Mouse (Mus musculus): ENCODE results near the gene Myo3b.

Myo3b gene

DNA sequence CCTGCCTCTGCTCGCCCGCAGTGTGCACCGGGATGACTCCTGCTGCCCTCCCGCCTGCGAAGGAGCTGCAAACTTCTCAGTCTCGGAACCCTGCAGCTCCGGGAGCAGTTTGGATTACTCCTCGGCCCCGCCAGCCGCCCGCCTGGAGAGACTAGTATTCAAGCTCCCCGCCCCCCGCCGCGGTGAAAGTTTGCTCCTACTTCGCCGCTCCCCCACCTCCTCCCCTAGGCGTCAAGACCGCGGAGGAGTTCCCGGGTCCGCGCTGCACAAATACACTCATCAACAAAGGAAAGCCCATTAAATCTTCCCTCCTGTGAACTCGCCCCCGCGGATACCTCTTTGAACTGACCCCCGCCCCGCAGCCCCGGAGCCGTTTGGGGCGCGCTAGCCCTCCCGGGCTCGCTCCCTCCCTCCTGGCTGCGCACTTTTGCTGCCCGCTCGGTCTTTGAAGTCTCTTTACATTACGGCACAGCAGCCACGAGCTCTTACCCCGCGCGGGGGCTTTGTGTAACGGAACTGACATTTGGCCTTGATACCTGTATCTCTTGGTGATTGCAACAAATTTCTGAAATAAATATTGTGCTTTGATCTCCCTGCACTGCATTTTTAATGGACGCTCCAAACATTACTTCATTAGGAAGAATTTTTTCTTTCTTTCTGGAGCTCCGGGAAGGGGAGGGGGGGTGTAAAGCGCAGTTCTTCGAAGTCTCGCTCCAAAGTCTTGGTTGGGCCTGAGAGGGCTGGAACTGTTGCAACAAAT, 433.1 kb downstream of the Myo3b start:
- DNase-seq = peak; percentile 53 to 62

Measured in cerebellum, postnatal 10 days (tissue).